Mouse (Mus musculus) megakaryocyte-erythroid progenitor cell, adult 5-6 weeks (primary cell): ENCODE measurements at regions not wholly inside any gene's neighbourhood (a gene's known extent, or its start where the extent isn't known, plus 50 kb on each side); places are given as distances from the start of the nearest gene placed in this dataset.

Experiments used
- ATAC-seq: replicated peaks from 2 replicates; pipeline ENCODE4 v1.8.0; 2016; ENCODE audit warnings: mild to moderate bottlenecking, inconsistent platforms; ENCODE audit not compliant: severe bottlenecking, poor library complexity, low FRiP score, low TSS enrichment

- peak; percentile 48 for ATAC-seq
Observed at GRCm38 (mm10) chr14:102810121-102810921, 172.1 kb downstream of the Kctd12 start.

- ATAC-seq: peak; percentile 78
Observed at GRCm38 (mm10) chr14:102805936-102806923, 176.2 kb downstream of the Kctd12 start.

- no peak for ATAC-seq
Observed at GRCm38 (mm10) chr14:102795676-102796075, 186.8 kb downstream of the Kctd12 start.

- no peak for ATAC-seq
Observed at GRCm38 (mm10) chr14:102794898-102795297, 187.5 kb downstream of the Kctd12 start.

GRCm38 (mm10) chr14:102793753-102794152 is 188.7 kb downstream of the Kctd12 start:
- ATAC-seq: no peak

GRCm38 (mm10) chr14:102790916-102791315 is 191.5 kb downstream of the Kctd12 start:
- no peak for ATAC-seq

GRCm38 (mm10) chr14:102782227-102782626 is 200.2 kb downstream of the Kctd12 start:
- ATAC-seq: no peak

- peak; percentile 70 for ATAC-seq
Observed at GRCm38 (mm10) chr14:102769716-102770115, 212.7 kb downstream of the Kctd12 start.

- ATAC-seq: peak; percentile 47; the same call in 1 of the 2 replicates
Observed at GRCm38 (mm10) chr14:102748687-102749086, 233.8 kb downstream of the Kctd12 start.

- no peak for ATAC-seq
Observed at GRCm38 (mm10) chr14:102742331-102742730, 240.1 kb downstream of the Kctd12 start.

GRCm38 (mm10) chr14:102736656-102737055 is 245.8 kb downstream of the Kctd12 start:
- no peak for ATAC-seq

- ATAC-seq: peak; percentile 88
Observed at GRCm38 (mm10) chr14:102733718-102734117, 248.7 kb downstream of the Kctd12 start.

GRCm38 (mm10) chr14:102731746-102732145 is 250.7 kb downstream of the Kctd12 start:
- no peak for ATAC-seq

- ATAC-seq: no peak
Observed at GRCm38 (mm10) chr14:102722633-102723032, 259.8 kb downstream of the Kctd12 start.

- no peak for ATAC-seq
Observed at GRCm38 (mm10) chr14:102718558-102718957, 263.9 kb downstream of the Kctd12 start.

GRCm38 (mm10) chr14:102712600-102712999 is 269.8 kb downstream of the Kctd12 start:
- ATAC-seq: no peak

- no peak for ATAC-seq
Observed at GRCm38 (mm10) chr14:102706704-102707336, 275.6 kb downstream of the Kctd12 start.

GRCm38 (mm10) chr14:102701108-102701507 is 281.3 kb downstream of the Kctd12 start:
- ATAC-seq: no peak

- ATAC-seq: no peak
Observed at GRCm38 (mm10) chr14:102700457-102700856, 282.0 kb downstream of the Kctd12 start.

GRCm38 (mm10) chr14:102699015-102699414 is 283.4 kb downstream of the Kctd12 start:
- ATAC-seq: no peak
